Mouse (Mus musculus) ES-E14 (cell line): Measurements from ENCODE around the gene Gps2. TPM values are rescaled to one million over a fixed set of nuclear protein-coding genes. Genes with fewer than 3 reads are reported as not detected.

Experiments used
- DNase-seq: peaks from one replicate; pipeline ENCODE4 v3.0.0-alpha.2; 2013; ENCODE audit warnings: low read depth, low spot score
- H3K27ac ChIP-seq: 2 replicates; pipeline ENCODE4 v1.5.1; 2012; ENCODE audit warnings: low read depth, mild to moderate bottlenecking, low read length, moderate library complexity, mixed read lengths; ENCODE audit not compliant: poor library complexity, insufficient read depth, severe bottlenecking
- H3K36me3 ChIP-seq: 2 replicates; pipeline ENCODE4 v1.6.1; 2012; ENCODE audit warnings: mild to moderate bottlenecking, low read length, moderate library complexity, mixed read lengths; ENCODE audit not compliant: control insufficient read depth, poor library complexity, insufficient read depth, severe bottlenecking
- H3K4me1 ChIP-seq, 2 experiments: fragments of 150-350 bp in 1 of 2; sonication (generic) in 1 of 2; 2 replicates each; pipeline ENCODE4 v1.6.1; 2012; ENCODE audit warnings: low read length in 2 of 2, mild to moderate bottlenecking in 1 of 2, mixed read lengths in 1 of 2; ENCODE audit not compliant: control insufficient read depth in 2 of 2, insufficient read depth in 2 of 2, poor library complexity in 1 of 2
- H3K4me3 ChIP-seq, 2 experiments: fragments of 150-350 bp in 1 of 2; sonication (generic) in 1 of 2; 2 replicates each; pipeline ENCODE4 v1.5.1; 2012; ENCODE audit warnings: low read length in 2 of 2, low read depth in 1 of 2, mild to moderate bottlenecking in 1 of 2, mixed read lengths in 1 of 2; ENCODE audit not compliant: insufficient read depth in 1 of 2, poor library complexity in 1 of 2, severe bottlenecking in 1 of 2
- H3K9ac ChIP-seq: 2 replicates; pipeline ENCODE4 v1.6.1; 2012; ENCODE audit warnings: low read depth, mild to moderate bottlenecking, low read length, mixed read lengths; ENCODE audit not compliant: poor library complexity, insufficient read depth, severe bottlenecking
- H3K9me3 ChIP-seq: fragments of 150-350 bp; sonication (generic); 2 replicates; pipeline ENCODE4 v1.6.1; 2012; ENCODE audit warnings: low read depth, mild to moderate bottlenecking, low read length; ENCODE audit not compliant: control insufficient read depth, insufficient read depth
- CHD2 ChIP-seq: IDR thresholded peaks from 2 replicates; pipeline ENCODE4 v1.6.1; 2014; ENCODE audit warnings: mild to moderate bottlenecking, low read depth, low read length, inconsistent platforms
- HCFC1 ChIP-seq: IDR thresholded peaks from 2 replicates; pipeline ENCODE4 v1.6.1; 2012; ENCODE audit warnings: low read length, inconsistent platforms, borderline replicate concordance; ENCODE audit not compliant: insufficient read depth
- MAFK ChIP-seq: IDR thresholded peaks from 2 replicates; pipeline ENCODE4 v1.6.1; 2014; ENCODE audit warnings: mild to moderate bottlenecking, low read depth, low read length, inconsistent platforms; ENCODE audit not compliant: insufficient read depth
- ZC3H11A ChIP-seq: IDR thresholded peaks from 2 replicates; pipeline ENCODE4 v1.6.1; 2012; ENCODE audit warnings: low read depth, mild to moderate bottlenecking, inconsistent platforms, low read length, borderline replicate concordance
- ZNF384 ChIP-seq: IDR thresholded peaks from 2 replicates; pipeline ENCODE4 v1.6.1; 2012; ENCODE audit warnings: low read depth, low read length, inconsistent platforms
- in situ Hi-C, 2 experiments: fragments of 600-800 bp; cut with MboI; formaldehyde crosslinking; loops; one replicate each; pipeline ENCODE4 v1.15.1; 2025; ENCODE audit warnings: low sequenced_read_pairs in 2 of 2, inconsistent platforms in 1 of 2; ENCODE audit not compliant: unreplicated experiment in 2 of 2
- total RNA-seq: library from RNA; depleted of rRNA; stranded (reverse); fragments of 300-350 nt; gene quantifications from 2 replicates; pipeline ENCODE4 v1.2.3, GENCODE M21; 2012

The Gps2 gene
- total RNA-seq, 1 experiment: 15.5 TPM

GRCm38 (mm10) chr11:69939181-69939580, 25.5 kb downstream of the Gps2 start:
- Histone ChIP-seq H3K27ac (no peak overlapping the region), H3K9ac (no peak overlapping the region), H3K4me3 (no peak overlapping the region), H3K4me1 (peaks cover 0 to 24% of the 10 kb centered on the region in 2 experiments; a peak in 2 of 4 replicates), H3K36me3 (no peaks in the 10 kb centered on the region), H3K9me3 (no peaks in the 10 kb centered on the region)
- in situ Hi-C loops: loop anchor here in 1 of 2 experiments (10.0 kb wide), 1 partner anchor 276 kb away; the partner anchor contains the start of gene Slc16a11
- DNase-seq: no peak
- no peak for TF ChIP-seq ZNF384
- no peak for TF ChIP-seq ZC3H11A
- no peak for TF ChIP-seq HCFC1
- TF ChIP-seq MAFK: no peak
- no peak for TF ChIP-seq CHD2

DNA sequence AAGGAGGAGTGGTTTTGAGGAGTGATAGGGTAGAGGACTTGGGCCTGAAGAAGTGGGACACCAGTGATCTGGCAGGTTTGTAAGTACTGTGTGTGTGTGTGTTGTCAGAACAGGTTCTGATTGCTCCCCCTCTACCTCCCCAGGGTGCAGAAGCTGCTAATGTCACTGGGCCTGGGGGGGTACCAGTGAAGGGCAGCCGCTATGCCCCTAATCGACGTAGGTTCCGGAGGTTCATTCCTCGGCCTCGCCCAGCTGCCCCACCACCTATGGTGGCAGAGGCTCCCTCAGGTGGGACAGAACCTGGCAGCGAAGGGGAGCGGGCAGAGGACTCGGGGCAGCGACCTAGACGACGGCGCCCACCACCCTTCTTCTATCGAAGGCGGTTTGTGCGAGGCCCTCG, 26.0 kb downstream of the Gps2 start:
- Histone ChIP-seq H3K4me1 (peaks cover 0 to 24% of the 10 kb centered on the region in 2 experiments; a peak in 2 of 4 replicates), H3K36me3 (no peaks in the 10 kb centered on the region; the same call in 1 of the 2 replicates), H3K4me3 (no peak overlapping the region), H3K9ac (no peak overlapping the region), H3K27ac (no peak overlapping the region), H3K9me3 (no peaks in the 10 kb centered on the region)
- in situ Hi-C loops: loop anchor here in 1 of 2 experiments (10.0 kb wide), 1 partner anchor 275 kb away; the partner anchor contains the start of gene Slc16a11
- TF ChIP-seq HCFC1: no peak
- no peak for TF ChIP-seq CHD2
- TF ChIP-seq ZC3H11A: no peak
- no peak for TF ChIP-seq MAFK
- TF ChIP-seq ZNF384: no peak
- no peak for DNase-seq

GRCm38 (mm10) chr11:69940962-69941361, 27.3 kb downstream of the Gps2 start:
- TF ChIP-seq ZC3H11A (no peak), CHD2 (no peak), MAFK (no peak), HCFC1 (no peak), ZNF384 (no peak)
- Histone ChIP-seq H3K27ac (no peak overlapping the region), H3K36me3 (no peaks in the 10 kb centered on the region; the same call in 1 of the 2 replicates), H3K9me3 (no peaks in the 10 kb centered on the region), H3K9ac (no peak overlapping the region), H3K4me3 (no peak overlapping the region), H3K4me1 (peaks cover 0 to 25% of the 10 kb centered on the region in 2 experiments; a peak in 2 of 4 replicates)
- in situ Hi-C loops: no loop called here
- DNase-seq: no peak

- in situ Hi-C loops: no loop called here
- Histone ChIP-seq H3K4me1 (peaks cover 0 to 14% of the 10 kb centered on the region in 2 experiments; a peak in 1 of 4 replicates), H3K27ac (no peak overlapping the region), H3K9me3 (no peaks in the 10 kb centered on the region), H3K9ac (no peak overlapping the region), H3K36me3 (no peaks in the 10 kb centered on the region; the same call in 1 of the 2 replicates), H3K4me3 (no peak overlapping the region)
- TF ChIP-seq ZNF384 (no peak), HCFC1 (no peak), ZC3H11A (no peak), MAFK (no peak), CHD2 (no peak)
- no peak for DNase-seq
These were observed 31.5 kb downstream of the Gps2 start for GRCm38 (mm10) chr11:69945216-69945615.
